Mouse (Mus musculus) hindbrain, embryonic 10.5 days (tissue): ENCODE measurements at regions not wholly inside any gene's neighbourhood (a gene's known extent, or its start where the extent isn't known, plus 50 kb on each side); places are given as distances from the start of the nearest gene placed in this dataset.

Experiments
- DNase-seq: peaks from one replicate; pipeline ENCODE4 v3.0.0-alpha.2; 2017; ENCODE audit warnings: low spot score
- H3K27ac ChIP-seq: fragments of 300-500 bp; sonication (generic); 2 replicates; pipeline ENCODE4 v1.5.1; 2016; ENCODE audit warnings: mild to moderate bottlenecking, moderate library complexity
- H3K27me3 ChIP-seq: fragments of 300-500 bp; sonication (generic); 2 replicates; pipeline ENCODE4 v1.6.1; 2016; ENCODE audit warnings: mild to moderate bottlenecking; ENCODE audit not compliant: poor library complexity, insufficient read depth, severe bottlenecking
- H3K36me3 ChIP-seq: fragments of 300-500 bp; sonication (generic); 2 replicates; pipeline ENCODE4 v1.6.1; 2016; ENCODE audit warnings: mild to moderate bottlenecking, moderate library complexity
- H3K4me1 ChIP-seq: fragments of 300-500 bp; sonication (generic); replicated peaks from 2 replicates; pipeline ENCODE4 v1.6.1; 2016; ENCODE audit warnings: mild to moderate bottlenecking
- H3K4me3 ChIP-seq: fragments of 300-500 bp; sonication (generic); 2 replicates; pipeline ENCODE4 v1.5.1; 2016; ENCODE audit warnings: mild to moderate bottlenecking, moderate library complexity
- H3K9me3 ChIP-seq: fragments of 300-500 bp; sonication (generic); 2 replicates; pipeline ENCODE4 v1.6.1; 2016; ENCODE audit warnings: mild to moderate bottlenecking, moderate library complexity
- WGBS: fragments of 180-500 bp; shearing (Covaris S2); methylation state at CpG from one replicate; pipeline ENCODE4 v1.1.7; 2016; 5-methylcytosine and 5-hydroxymethylcytosine counted together

GRCm38 (mm10) chr7:125358016-125358415, 86.5 kb upstream of the Kdm8 start:
- no peaks in the 10 kb centered on the region for H3K27me3 ChIP-seq
- no peak for DNase-seq
- WGBS: 64% methylated on average over 4 of the region's 4 CpGs
- no peaks in the 10 kb centered on the region for H3K36me3 ChIP-seq
- H3K9me3 ChIP-seq: no peaks in the 10 kb centered on the region
- H3K4me3 ChIP-seq: no peak overlapping the region
- peaks cover 6% of the 10 kb centered on the region; the same call in 1 of the 2 replicates for H3K4me1 ChIP-seq
- no peak overlapping the region for H3K27ac ChIP-seq

- Histone ChIP-seq H3K9me3 (no peaks in the 10 kb centered on the region), H3K4me3 (no peak overlapping the region), H3K36me3 (no peaks in the 10 kb centered on the region), H3K27me3 (no peaks in the 10 kb centered on the region), H3K4me1 (no peaks in the 10 kb centered on the region; the same call in 1 of the 2 replicates), H3K27ac (no peak overlapping the region)
- 72% methylated on average over 2 of the region's 2 CpGs for WGBS
- no peak for DNase-seq
These were observed 61.5 kb upstream of the Kdm8 start for GRCm38 (mm10) chr7:125383021-125383420.

- WGBS: 87% methylated on average over 4 of the region's 4 CpGs
- no peak overlapping the region for H3K4me3 ChIP-seq
- H3K27me3 ChIP-seq: no peaks in the 10 kb centered on the region
- no peaks in the 10 kb centered on the region for H3K36me3 ChIP-seq
- no peak overlapping the region for H3K27ac ChIP-seq
- DNase-seq: no peak
- H3K9me3 ChIP-seq: no peaks in the 10 kb centered on the region
- no peaks in the 10 kb centered on the region for H3K4me1 ChIP-seq
These were observed 60.3 kb upstream of the Kdm8 start for GRCm38 (mm10) chr7:125384171-125384570.

GRCm38 (mm10) chr7:125392536-125392935, 51.9 kb upstream of the Kdm8 start:
- H3K4me3 ChIP-seq: no peak overlapping the region
- peak; percentile 29 for DNase-seq
- H3K27me3 ChIP-seq: peaks cover 18% of the 10 kb centered on the region
- WGBS: 60% methylated on average over 3 of the region's 3 CpGs
- no peaks in the 10 kb centered on the region for H3K9me3 ChIP-seq
- peaks cover 13% of the 10 kb centered on the region for H3K4me1 ChIP-seq
- H3K36me3 ChIP-seq: no peaks in the 10 kb centered on the region
- no peak overlapping the region for H3K27ac ChIP-seq

- Histone ChIP-seq H3K36me3 (no peaks in the 10 kb centered on the region), H3K4me3 (peak overlapping the region; percentile 52), H3K27ac (peak overlapping the region; percentile 81), H3K9me3 (no peaks in the 10 kb centered on the region), H3K4me1 (peaks cover 13% of the 10 kb centered on the region), H3K27me3 (peaks cover 18% of the 10 kb centered on the region)
- no peak for DNase-seq
- 1% methylated on average over 16 of the region's 16 CpGs for WGBS
These were observed 51.2 kb upstream of the Kdm8 start for GRCm38 (mm10) chr7:125393228-125393627.

GRCm38 (mm10) chr7:125393654-125394346, 50.7 kb upstream of the Kdm8 start:
- H3K36me3 ChIP-seq: no peaks in the 10 kb centered on the region
- WGBS: 2% methylated on average over 33 of the region's 33 CpGs
- H3K4me3 ChIP-seq: peak overlapping the region; percentile 52
- peak overlapping the region; percentile 81 for H3K27ac ChIP-seq
- peak; percentile 97 for DNase-seq
- no peaks in the 10 kb centered on the region for H3K9me3 ChIP-seq
- H3K27me3 ChIP-seq: peaks cover 18% of the 10 kb centered on the region
- peaks cover 13% of the 10 kb centered on the region for H3K4me1 ChIP-seq
